Mouse (Mus musculus) activated CD4-positive, CD25-positive, alpha-beta regulatory T cell, adult 4 months (primary cell): ENCODE measurements around the gene Megf11. TPM values are rescaled to one million over a fixed set of nuclear protein-coding genes. Genes with fewer than 3 reads are reported as not detected.
"Not testable (repeated sequence)": the region's sequence is repeated elsewhere in the genome, so short reads cannot be mapped to it uniquely, and the experiment has no call there.

Experiments
- ATAC-seq: one replicate; pipeline ENCODE4 v1.8.0; 2017
- polyA plus RNA-seq, 2 experiments: library from polyadenylated mRNA; unstranded; fragments of 100-300 nt; shearing (Covaris generic); gene quantifications; one replicate each; pipeline ENCODE4 v1.2.1; 2017

The Megf11 gene
- polyA plus RNA-seq, 2 experiments from 2014 or later = 0.14 to 0.28 TPM

DNA sequence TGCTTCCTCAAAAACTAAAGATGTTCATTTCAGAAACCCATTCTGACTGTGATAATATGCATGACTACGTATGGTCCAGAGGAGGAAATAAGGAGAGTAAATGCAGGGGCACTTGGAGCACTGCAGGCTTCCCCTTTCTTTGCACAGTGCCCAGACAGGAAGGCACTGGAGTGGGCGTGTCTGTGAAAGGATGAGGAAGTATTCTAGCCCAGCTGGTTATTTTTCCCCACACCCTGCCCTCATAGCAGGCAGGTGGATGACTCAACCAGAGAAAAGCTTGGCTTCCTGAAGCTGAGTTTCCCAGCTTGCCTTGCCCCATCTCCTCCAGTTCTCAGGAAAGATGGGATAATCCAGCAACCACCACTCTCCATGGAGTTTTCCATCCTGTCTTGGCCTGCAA lies 317.5 kb downstream of the Megf11 start:
- no peak for ATAC-seq

DNA sequence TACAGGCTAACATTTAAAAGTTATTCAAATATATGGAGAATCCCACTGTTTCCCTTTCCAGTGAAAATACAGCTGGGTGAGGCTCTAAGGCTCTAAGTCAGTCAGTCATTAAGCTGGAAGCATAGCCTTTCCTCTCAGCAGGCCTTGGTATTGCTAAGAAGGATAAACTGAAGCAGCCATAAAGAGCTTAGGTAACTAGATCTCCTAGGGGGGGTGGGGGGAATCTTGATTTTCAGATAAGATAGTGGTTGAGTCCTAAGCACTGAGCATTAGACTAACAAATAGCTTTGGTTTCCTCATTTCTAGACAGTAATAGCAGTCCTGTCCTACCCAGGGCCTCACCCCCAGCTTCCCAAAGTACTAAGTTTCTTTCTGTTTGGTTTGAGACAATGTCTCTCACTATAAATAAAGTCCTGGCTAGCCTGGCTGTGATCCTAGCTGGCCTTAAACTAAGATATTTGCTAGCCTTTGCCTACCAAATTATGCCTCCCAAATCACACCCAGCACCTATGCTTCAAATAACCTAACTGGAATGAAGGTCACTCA lies 318.1 kb downstream of the Megf11 start:
- ATAC-seq = no peak

DNA sequence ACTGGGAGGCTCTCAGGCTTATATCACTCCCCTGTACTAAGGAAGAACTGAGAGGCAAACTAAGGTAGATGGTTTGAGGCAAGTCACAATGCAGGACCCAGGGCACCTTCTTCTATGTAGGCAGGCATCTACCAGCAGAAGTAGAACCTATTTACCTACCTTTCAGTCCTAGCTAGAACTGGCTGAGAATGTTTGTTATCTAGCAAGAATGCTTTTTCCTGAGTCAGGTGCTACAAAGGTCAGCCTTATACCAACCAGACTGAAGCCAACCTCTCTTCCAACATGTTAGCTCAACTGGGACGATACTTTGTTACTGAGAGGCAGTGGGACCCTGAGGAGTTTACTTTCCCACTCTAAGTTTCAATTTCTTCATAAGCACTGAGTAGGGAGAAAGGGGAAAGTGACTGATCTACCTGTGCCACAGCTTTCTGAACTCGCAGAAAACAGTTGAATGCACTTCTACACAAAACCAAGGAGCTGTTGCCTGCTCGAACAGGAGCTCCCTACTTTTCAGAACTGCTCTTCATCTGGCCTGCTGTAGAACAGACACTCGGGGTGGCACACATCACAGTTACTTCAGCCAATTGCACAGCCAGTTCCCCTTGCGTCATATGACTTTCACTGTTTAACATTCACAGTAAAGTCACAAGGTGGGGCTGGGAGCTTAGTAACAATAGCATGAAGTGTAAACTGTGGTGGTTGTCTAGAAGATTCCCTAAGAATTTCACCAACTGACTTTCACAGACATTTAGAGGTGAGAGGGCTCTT lies 318.8 kb downstream of the Megf11 start:
- ATAC-seq = no peak

DNA sequence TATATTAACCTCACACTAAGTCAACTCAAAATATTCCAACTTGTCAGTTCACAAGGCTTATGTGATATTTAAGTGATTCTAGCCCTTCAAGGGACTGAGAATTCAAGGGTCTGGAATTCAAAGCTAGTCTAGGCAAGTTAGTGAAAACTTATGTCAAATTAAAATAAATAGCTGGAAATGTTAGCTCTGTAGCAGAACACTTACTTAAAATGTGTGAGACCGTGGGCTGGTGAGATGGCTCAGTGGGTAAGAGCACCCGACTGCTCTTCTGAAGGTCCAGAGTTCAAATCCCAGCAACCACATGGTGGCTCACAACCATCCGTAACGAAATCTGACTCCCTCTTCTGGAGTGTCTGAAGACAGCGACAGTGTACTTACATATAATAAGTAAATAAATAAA lies 324.9 kb downstream of the Megf11 start:
- not testable (repeated sequence) for ATAC-seq

GRCm38 (mm10) chr9:64719526-64720163 lies 334.2 kb downstream of the Megf11 start:
- ATAC-seq = no peak

DNA sequence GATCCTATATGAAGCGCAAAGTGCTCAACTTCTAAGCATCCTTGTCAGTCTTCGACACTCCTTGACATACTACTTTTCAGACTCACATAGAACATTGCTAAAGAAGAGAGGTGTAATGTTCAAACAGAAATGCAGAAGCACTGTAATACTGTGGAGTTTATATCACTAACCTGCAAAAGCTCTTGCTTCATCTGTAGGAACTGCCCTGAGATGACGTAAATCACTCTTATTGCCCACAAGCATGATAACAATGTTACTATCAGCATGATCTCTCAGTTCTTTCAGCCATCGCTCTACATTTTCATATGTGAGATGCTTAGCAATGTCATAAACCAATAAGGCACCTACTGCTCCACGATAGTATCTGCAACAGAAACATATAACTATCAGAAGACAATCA lies 341.0 kb downstream of the Megf11 start:
- no peak for ATAC-seq

GRCm38 (mm10) chr9:64731029-64731560 lies 345.7 kb downstream of the Megf11 start:
- no peak for ATAC-seq

- ATAC-seq = no peak
Observed at GRCm38 (mm10) chr9:64734166-64734565, 348.7 kb downstream of the Megf11 start.

- ATAC-seq = not testable (repeated sequence)
Observed at GRCm38 (mm10) chr9:64734992-64735391, 349.6 kb downstream of the Megf11 start.

DNA sequence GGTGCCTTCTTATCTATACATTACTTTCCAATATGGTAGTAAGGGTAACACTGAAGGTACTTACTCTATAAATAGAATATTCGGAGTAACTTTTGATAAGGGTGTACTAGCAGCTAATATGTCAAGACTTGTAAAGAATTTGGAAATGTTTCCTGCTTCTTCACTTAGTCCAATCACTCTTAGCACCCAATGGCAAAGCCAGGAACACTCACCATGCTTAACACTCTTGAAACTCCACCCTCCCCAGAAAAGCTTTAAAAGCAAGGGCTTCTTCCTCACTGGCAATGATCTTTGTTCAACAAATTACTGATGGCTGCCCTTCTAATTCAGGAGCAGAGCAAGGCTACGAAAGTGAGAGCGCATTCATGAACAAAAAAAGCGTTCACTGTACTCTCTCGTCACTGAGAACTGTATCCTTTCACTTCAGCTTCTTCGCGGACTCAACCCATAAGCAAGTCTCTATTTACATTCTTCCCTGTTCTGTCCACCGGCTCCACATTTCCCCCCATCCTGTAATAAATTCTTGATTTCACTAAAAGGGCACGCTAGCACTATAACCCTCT lies 350.7 kb downstream of the Megf11 start:
- ATAC-seq = no peak

DNA sequence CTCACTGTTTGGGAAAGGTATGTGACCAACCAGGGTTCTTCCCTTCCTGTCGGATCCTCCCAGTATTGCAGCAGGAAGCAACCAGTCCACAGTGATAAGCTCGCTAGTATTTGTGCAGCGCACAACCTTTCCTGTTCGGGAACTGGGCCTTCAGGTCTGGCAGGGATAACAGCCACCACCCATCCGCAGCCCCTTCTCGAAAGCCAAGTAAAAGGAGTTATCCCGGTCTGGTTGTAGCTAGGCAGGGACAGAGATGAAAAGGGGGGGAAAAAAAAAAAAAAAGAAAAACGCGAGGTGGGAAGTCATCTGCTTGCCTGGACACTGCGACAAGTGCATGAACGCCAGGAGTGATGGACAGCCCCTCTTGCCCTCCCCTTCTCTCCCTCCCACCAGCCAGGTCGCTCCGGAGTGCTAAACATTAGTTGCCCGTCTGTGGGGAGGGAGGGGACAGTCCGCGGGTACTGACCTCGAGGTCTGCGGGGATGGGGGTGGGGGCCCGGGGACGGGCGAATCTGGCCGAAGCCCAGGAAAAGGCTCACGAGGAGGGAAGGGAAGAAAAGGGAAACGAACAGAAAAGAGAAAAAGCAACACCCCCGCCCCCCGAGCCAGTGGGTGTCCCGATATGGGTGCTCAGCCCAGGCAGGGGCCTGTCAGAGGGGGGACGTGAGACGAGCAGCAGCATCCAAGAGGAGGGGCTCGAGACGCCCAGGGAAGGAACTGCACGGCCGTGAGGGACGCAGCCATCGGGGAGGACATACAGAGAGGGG lies 351.4 kb downstream of the Megf11 start:
- peak; percentile 5 for ATAC-seq

GRCm38 (mm10) chr9:64737406-64738201 lies 352.2 kb downstream of the Megf11 start, which contains the start of gene Rab11a:
Gene Rab11a, minus strand, starts transcription at chr9:64737758.
- peak; percentile 90 for ATAC-seq

- no peak for ATAC-seq
Observed at GRCm38 (mm10) chr9:64739001-64739400, 353.6 kb downstream of the Megf11 start.

GRCm38 (mm10) chr9:64742453-64742852 lies 357.0 kb downstream of the Megf11 start:
- ATAC-seq = no peak

DNA sequence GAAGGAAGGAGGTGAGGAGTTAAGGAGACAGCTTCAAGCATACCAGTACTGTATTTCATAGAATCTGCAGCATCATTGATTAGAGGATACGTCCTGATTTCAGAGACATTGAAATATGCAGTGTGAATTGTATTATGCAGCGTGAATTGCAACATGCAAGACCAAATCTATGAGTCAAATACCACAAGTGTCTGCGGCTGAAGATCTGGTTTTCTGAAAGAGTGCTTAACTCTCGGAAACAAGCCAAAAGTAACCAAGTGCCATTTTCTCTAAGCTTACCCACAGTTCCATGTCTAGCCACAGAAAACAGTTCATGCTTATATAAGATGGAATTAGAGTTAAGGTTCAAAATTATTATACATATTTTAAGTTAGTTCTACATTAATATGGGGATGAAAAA lies 362.3 kb downstream of the Megf11 start:
- ATAC-seq = no peak

DNA sequence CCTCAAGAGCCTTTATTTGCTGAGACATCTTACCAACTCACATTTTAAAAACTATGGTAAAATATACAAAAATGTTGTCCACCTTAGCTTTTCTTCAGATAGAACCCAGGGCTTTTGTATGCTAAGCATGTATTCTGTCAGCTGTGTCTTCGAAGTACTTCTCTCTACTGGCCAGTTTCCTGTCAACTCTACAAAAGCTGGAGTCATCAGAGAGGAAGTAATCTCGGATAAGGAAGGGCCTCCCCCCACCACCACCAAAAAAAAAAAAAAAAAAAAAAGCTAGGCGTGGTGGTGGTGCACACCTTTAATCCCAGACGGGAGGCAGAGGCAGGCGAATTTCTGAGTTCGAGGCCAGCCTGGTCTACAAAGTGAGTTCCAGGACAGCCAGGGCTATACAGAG lies 363.9 kb downstream of the Megf11 start:
- no peak for ATAC-seq

DNA sequence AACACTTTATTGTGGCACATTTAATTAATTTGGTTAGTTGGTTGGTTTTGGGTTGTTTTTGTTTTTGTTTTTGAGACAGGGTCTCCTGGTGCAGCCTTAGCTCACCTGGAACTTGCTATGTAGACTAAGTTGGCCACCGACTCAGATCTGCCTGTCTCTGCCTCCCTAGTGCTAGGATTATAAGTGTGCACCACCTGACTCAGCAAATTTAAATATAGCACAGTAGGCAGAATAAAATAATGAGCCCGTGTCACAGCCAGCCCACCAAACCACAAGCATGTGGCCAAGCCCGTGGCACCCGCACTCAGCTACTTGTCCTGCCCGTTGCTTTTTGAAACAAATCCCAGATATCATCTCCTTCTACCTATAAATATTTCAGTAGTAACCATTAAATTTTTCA lies 367.1 kb downstream of the Megf11 start:
- no peak for ATAC-seq

GRCm38 (mm10) chr9:64758052-64758451 lies 372.6 kb downstream of the Megf11 start:
- ATAC-seq = no peak
